Mouse (Mus musculus) cerebellum, adult 11 months (tissue): Measurements from ENCODE around the gene Dnaaf5.

ENCODE experiments used
- DNase-seq: peaks from one replicate; pipeline ENCODE4 v3.0.0; 2022

The Dnaaf5 gene

GRCm38 (mm10) chr5:139143890-139144289, 6.1 kb upstream of the Dnaaf5 start:
- no peak for DNase-seq

GRCm38 (mm10) chr5:139145726-139146125, 4.3 kb upstream of the Dnaaf5 start:
- no peak for DNase-seq

GRCm38 (mm10) chr5:139146476-139147075, 3.4 kb upstream of the Dnaaf5 start:
- DNase-seq = no peak

- no peak for DNase-seq
These were observed 2.6 kb upstream of the Dnaaf5 start for GRCm38 (mm10) chr5:139147178-139148078.

GRCm38 (mm10) chr5:139149006-139149672, 884 bp upstream of the Dnaaf5 start:
- DNase-seq = peak; percentile 60

GRCm38 (mm10) chr5:139150603-139151031, 594 bp downstream of the Dnaaf5 start:
- DNase-seq = no peak

- no peak for DNase-seq
These were observed 10.9 kb downstream of the Dnaaf5 start for GRCm38 (mm10) chr5:139160899-139161298.

- DNase-seq = no peak
These were observed 11.6 kb downstream of the Dnaaf5 start for GRCm38 (mm10) chr5:139161632-139162031.

- DNase-seq = no peak
These were observed 16.8 kb downstream of the Dnaaf5 start for GRCm38 (mm10) chr5:139166781-139167361.

GRCm38 (mm10) chr5:139167548-139167947, 17.5 kb downstream of the Dnaaf5 start:
- no peak for DNase-seq

GRCm38 (mm10) chr5:139171929-139172328, 21.9 kb downstream of the Dnaaf5 start:
- DNase-seq = no peak

GRCm38 (mm10) chr5:139174141-139174540, 24.1 kb downstream of the Dnaaf5 start:
- no peak for DNase-seq

- no peak for DNase-seq
These were observed 24.8 kb downstream of the Dnaaf5 start for GRCm38 (mm10) chr5:139174556-139175547.

- DNase-seq = peak; percentile 79
These were observed 29.0 kb downstream of the Dnaaf5 start for GRCm38 (mm10) chr5:139178895-139179631.

- DNase-seq = no peak
These were observed 33.1 kb downstream of the Dnaaf5 start for GRCm38 (mm10) chr5:139183131-139183530.

- DNase-seq = peak; percentile 24
These were observed 33.6 kb downstream of the Dnaaf5 start for GRCm38 (mm10) chr5:139183601-139184000.

GRCm38 (mm10) chr5:139184897-139185296, 34.9 kb downstream of the Dnaaf5 start:
- no peak for DNase-seq

GRCm38 (mm10) chr5:139189726-139190125, 39.7 kb downstream of the Dnaaf5 start:
- DNase-seq = no peak

GRCm38 (mm10) chr5:139190958-139191357, 40.9 kb downstream of the Dnaaf5 start:
- DNase-seq = no peak

- no peak for DNase-seq
These were observed 48.8 kb downstream of the Dnaaf5 start for GRCm38 (mm10) chr5:139198779-139199178.

- no peak for DNase-seq
These were observed 49.6 kb downstream of the Dnaaf5 start for GRCm38 (mm10) chr5:139199636-139199994.
